Comparison of ENCODE assay signal across 7 mouse cellular contexts in genomic region chr9:66512351-66512671, GRCm38 (mm10). TPM values are rescaled to one million over a fixed set of nuclear protein-coding genes. Genes with fewer than 3 reads are reported as not detected.
DNase-seq lines count a peak whose midpoint lies in the region; ATAC-seq lines count a peak whose summit lies in the region.

No protein-coding gene starts in this region.

- peak overlapping the region; percentile 73 for H3K9ac ChIP-seq in embryonic facial prominence, embryonic 11.5 days (replicated peaks; ENCODE audit: low read length)
- H3K9ac ChIP-seq in midbrain, embryonic 12.5 days (replicated peaks): peak overlapping the region; percentile 72

- peak; percentile 86 for ATAC-seq in embryonic facial prominence, embryonic 11.5 days (replicated peaks; ENCODE audit: insufficient number of reproducible peaks, low FRiP score, low TSS enrichment, low read depth)
- ATAC-seq in midbrain, embryonic 12.5 days (ENCODE audit: low FRiP score, low read depth): peak; percentile 86

- 0% methylated on average over 8 of the region's 8 CpGs for WGBS in embryonic facial prominence, embryonic 11.5 days
- WGBS in limb, embryonic 10.5 days: 1% methylated on average over 8 of the region's 8 CpGs
- WGBS in midbrain, embryonic 12.5 days: 2% methylated on average over 8 of the region's 8 CpGs

- peaks cover 7% of the 10 kb centered on the region for H3K36me3 ChIP-seq in embryonic facial prominence, embryonic 11.5 days (replicated peaks; ENCODE audit: control insufficient read depth, insufficient read depth, low read depth, low read length)
- H3K36me3 ChIP-seq in limb, embryonic 10.5 days: peaks cover 69% of the 10 kb centered on the region
- peaks cover 59% of the 10 kb centered on the region for H3K36me3 ChIP-seq in midbrain, embryonic 12.5 days

- DNase-seq in adrenal gland, postnatal 14 days: peak; percentile 92
- DNase-seq in embryonic facial prominence, embryonic 11.5 days (ENCODE audit: low spot score): peak; percentile 89
- peak; percentile 90 to 91 for DNase-seq in heart, adult 18-20 months
- DNase-seq in kidney, adult 18-20 months: peak; percentile 87
- DNase-seq in limb, embryonic 10.5 days (ENCODE audit: low spot score): peak; percentile 84
- DNase-seq in skeletal muscle tissue, adult 2 months (ENCODE audit: low read depth, low spot score): peak; percentile 87

- H3K4me1 ChIP-seq in embryonic facial prominence, embryonic 11.5 days (ENCODE audit: control insufficient read depth, insufficient read depth, low read length): no peaks in the 10 kb centered on the region
- H3K4me1 ChIP-seq in limb, embryonic 10.5 days: peaks cover 33% of the 10 kb centered on the region
- H3K4me1 ChIP-seq in midbrain, embryonic 12.5 days: peaks cover 17% of the 10 kb centered on the region

- peak overlapping the region; percentile 89 for H3K27ac ChIP-seq in embryonic facial prominence, embryonic 11.5 days (replicated peaks; ENCODE audit: low read depth, low read length)
- H3K27ac ChIP-seq in limb, embryonic 10.5 days: peak overlapping the region; percentile 93
- peak overlapping the region; percentile 92 for H3K27ac ChIP-seq in midbrain, embryonic 12.5 days (replicated peaks)

- peak overlapping the region; percentile 62 for H3K4me3 ChIP-seq in embryonic facial prominence, embryonic 11.5 days (ENCODE audit: low read depth, low read length)
- H3K4me3 ChIP-seq in limb, embryonic 10.5 days: peak overlapping the region; percentile 74
- H3K4me3 ChIP-seq in midbrain, embryonic 12.5 days: peak overlapping the region; percentile 52

- peak overlapping the region; percentile 99 for H3K4me2 ChIP-seq in embryonic facial prominence, embryonic 11.5 days (ENCODE audit: low read depth, low read length)
- peak overlapping the region; percentile 92 for H3K4me2 ChIP-seq in midbrain, embryonic 12.5 days (replicated peaks)

- no peaks in the 10 kb centered on the region for H3K9me3 ChIP-seq in embryonic facial prominence, embryonic 11.5 days (replicated peaks; ENCODE audit: control insufficient read depth, low read length)
- no peaks in the 10 kb centered on the region for H3K9me3 ChIP-seq in limb, embryonic 10.5 days (replicated peaks)
- no peaks in the 10 kb centered on the region for H3K9me3 ChIP-seq in midbrain, embryonic 12.5 days

- H3K27me3 ChIP-seq in embryonic facial prominence, embryonic 11.5 days (ENCODE audit: control insufficient read depth, insufficient read depth, low read length): no peaks in the 10 kb centered on the region
- H3K27me3 ChIP-seq in limb, embryonic 10.5 days (ENCODE audit: low read depth, poor library complexity, severe bottlenecking): no peaks in the 10 kb centered on the region
- H3K27me3 ChIP-seq in midbrain, embryonic 12.5 days: no peaks in the 10 kb centered on the region

RNA-seq across cellular contexts. Expression of gene Fbxl22, which starts 2.1 kb away (rescaled TPM):
- total RNA-seq in adrenal gland, postnatal 14 days (2021): 0.52 and 1.5 TPM in 2 replicates
- 1.6 and 1.9 TPM in 2 replicates for polyA plus RNA-seq in embryonic facial prominence, embryonic 11.5 days (2014; fragmentation: Nextera tagmentation; extraction: Ambion mirVana)
- total RNA-seq in heart, adult 18-20 months (2021): 10 to 100 TPM; 35.6 to 38.2 TPM
- polyA plus RNA-seq in limb, embryonic 10.5 days (2016; fragmentation: Nextera tagmentation; extraction: Ambion mirVana): 1.2 and 1.3 TPM in 2 replicates
- 2.0 and 2.5 TPM in 2 replicates for polyA plus RNA-seq in midbrain, embryonic 12.5 days (2016; fragmentation: Nextera tagmentation; extraction: Ambion mirVana)

Comparison
In these comparisons a context has a peak if more than half of its experiments do, and no peak if none do; other contexts are left out.
1. Peak in every context shown above with its lines: DNase-seq, ATAC-seq, H3K4me3 ChIP-seq and H3K27ac ChIP-seq.